Mouse (Mus musculus) liver, embryonic 14.5 days (tissue): Measurements from ENCODE around the gene Slc16a6.

ENCODE experiments used
- CTCF ChIP-seq: IDR thresholded peaks from 2 replicates; pipeline ENCODE4 v1.5.1; 2016; ENCODE audit warnings: antibody characterized with exemption, low read depth, control low read depth
- EP300 ChIP-seq: IDR thresholded peaks from 2 replicates; pipeline ENCODE4 v1.6.1; 2016; ENCODE audit warnings: antibody characterized with exemption, low read depth

DNA sequence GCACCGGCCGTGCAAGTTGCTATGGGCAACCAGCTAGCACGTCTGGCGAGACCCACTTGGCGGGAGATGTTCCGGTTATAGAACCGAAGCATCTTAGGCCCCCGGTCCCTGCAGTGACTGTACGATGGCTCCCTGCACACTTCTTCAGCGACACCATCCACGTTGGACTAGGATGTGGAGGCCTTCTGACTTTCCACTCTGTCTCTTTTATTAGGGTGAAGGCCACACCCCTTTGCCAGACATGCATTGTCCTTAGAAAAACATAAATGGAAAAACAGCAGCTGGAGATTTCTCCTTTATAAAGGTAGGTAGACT lies 47.2 kb downstream of the Slc16a6 start:
- TF ChIP-seq CTCF (no peak), EP300 (no peak)
